Mouse (Mus musculus): ENCODE data around the gene Dpp6.

GRCm38 (mm10) chr5:27565700-27566099 lies 748.7 kb downstream of the Dpp6 start:
- TF ChIP-seq CTCF (IDR thresholded peaks at IDR 0.05; ENCODE audit: control insufficient read depth, insufficient read depth, low read length) (no peak), POLR2A (IDR thresholded peaks at IDR 0.05; ENCODE audit: borderline replicate concordance, control insufficient read depth, low read depth, low read length) (no peak)

Measured in bone marrow, adult 2 months (tissue).